Mouse (Mus musculus): ENCODE data around the gene Tifab. TPM values are rescaled to one million over a fixed set of nuclear protein-coding genes. Genes with fewer than 3 reads are reported as not detected.

Gene Tifab
- total and polyA plus RNA-seq, 3 experiments: 1.9 to 6.7 (median 4.7) TPM

- in situ Hi-C loops (cut with MboI; ENCODE audit: low pct_ligation_motif_present, low pct_unique_long_range_greater_than_20kb, low sequenced_read_pairs): no loop called here
- H3K9ac ChIP-seq (ENCODE audit: insufficient read depth, low read depth): no peak overlapping the region
- dilution Hi-C loops (cut with MboI; ENCODE audit: extremely low pct_ligation_motif_present, extremely low pct_unique_long_range_greater_than_20kb, low sequenced_read_pairs): no loop called here
- TF ChIP-seq POLR2AphosphoS2 (IDR thresholded peaks at IDR 0.05; ENCODE audit: low read depth, low read length) (no peak), GABPA (IDR thresholded peaks at IDR 0.05; ENCODE audit: insufficient replicate concordance, low read depth, low read length) (no peak), SIN3A (IDR thresholded peaks at IDR 0.05; ENCODE audit: low read length) (no peak), ETS1 (conservative IDR thresholded peaks at IDR 0.05; ENCODE audit: low read depth, low read length) (no peak), USF1 (IDR thresholded peaks at IDR 0.05; ENCODE audit: low read depth, low read length) (no peak), E2F4 (IDR thresholded peaks at IDR 0.05; ENCODE audit: insufficient replicate concordance, low read depth, low read length) (no peak)
- no peak overlapping the region for H3K27ac ChIP-seq (ENCODE audit: insufficient read depth, low read depth)
- no peaks in the 10 kb centered on the region for H3K79me2 ChIP-seq (replicated peaks; ENCODE audit: control insufficient read depth, extremely low read depth, insufficient read depth, poor library complexity, severe bottlenecking)
- H3K9me3 ChIP-seq (replicated peaks; ENCODE audit: low read length): no peaks in the 10 kb centered on the region
- H3K4me1 ChIP-seq (ENCODE audit: control insufficient read depth in 1 of 2, insufficient read depth in 2 of 2): peaks cover 0 to 8% of the 10 kb centered on the region in 2 experiments; a peak in 2 of 4 replicates
- H3K36me3 ChIP-seq (replicated peaks in 1 of 2; ENCODE audit: control insufficient read depth in 1 of 2, insufficient read depth in 1 of 2, low read length in 1 of 2): no peaks in the 10 kb centered on the region
- H3K4me3 ChIP-seq (replicated peaks in 1 of 3; ENCODE audit: low read depth in 2 of 3, low read length in 2 of 3, poor library complexity in 1 of 3): no peak overlapping the region
- no peak for DNase-seq (ENCODE audit: extremely low read depth)
- H3K4me2 ChIP-seq (ENCODE audit: insufficient read depth, low read depth, poor library complexity, severe bottlenecking): no peak overlapping the region
- H3K27me3 ChIP-seq (replicated peaks): peaks cover 16% of the 10 kb centered on the region
Observed at GRCm38 (mm10) chr13:56155048-56155447, 23.6 kb downstream of the Tifab start.

GRCm38 (mm10) chr13:56152773-56153460 lies 25.8 kb downstream of the Tifab start:
- H3K9ac ChIP-seq (ENCODE audit: insufficient read depth, low read depth): no peak overlapping the region
- no peak overlapping the region for H3K4me3 ChIP-seq (replicated peaks in 1 of 3; ENCODE audit: low read depth in 2 of 3, low read length in 2 of 3, poor library complexity in 1 of 3)
- dilution Hi-C loops (cut with MboI; ENCODE audit: extremely low pct_ligation_motif_present, extremely low pct_unique_long_range_greater_than_20kb, low sequenced_read_pairs) (no loop called here), in situ Hi-C loops (cut with MboI; ENCODE audit: low pct_ligation_motif_present, low pct_unique_long_range_greater_than_20kb, low sequenced_read_pairs) (no loop called here)
- TF ChIP-seq ETS1 (conservative IDR thresholded peaks at IDR 0.05; ENCODE audit: low read depth, low read length): no peak
- TF ChIP-seq HCFC1 (IDR thresholded peaks at IDR 0.05; ENCODE audit: low read depth, low read length): 0 out of 2 replicates have a peak, but pooled peaks have one; percentile 16
- H3K27me3 ChIP-seq (replicated peaks): peaks cover 22% of the 10 kb centered on the region
- DNase-seq (ENCODE audit: extremely low read depth): no peak
- no peak overlapping the region for H3K4me2 ChIP-seq (ENCODE audit: insufficient read depth, low read depth, poor library complexity, severe bottlenecking)
- H3K4me1 ChIP-seq (ENCODE audit: control insufficient read depth in 1 of 2, insufficient read depth in 2 of 2): peaks cover 0 to 7% of the 10 kb centered on the region in 2 experiments; a peak in 2 of 4 replicates
- no peaks in the 10 kb centered on the region for H3K36me3 ChIP-seq (replicated peaks in 1 of 2; ENCODE audit: control insufficient read depth in 1 of 2, insufficient read depth in 1 of 2, low read length in 1 of 2)
- H3K27ac ChIP-seq (ENCODE audit: insufficient read depth, low read depth): no peak overlapping the region
- H3K79me2 ChIP-seq (replicated peaks; ENCODE audit: control insufficient read depth, extremely low read depth, insufficient read depth, poor library complexity, severe bottlenecking): no peaks in the 10 kb centered on the region
- H3K9me3 ChIP-seq (replicated peaks; ENCODE audit: low read length): no peaks in the 10 kb centered on the region

GRCm38 (mm10) chr13:56151404-56152226 lies 27.1 kb downstream of the Tifab start:
- peak overlapping the region; percentile 95 for H3K4me2 ChIP-seq (ENCODE audit: insufficient read depth, low read depth, poor library complexity, severe bottlenecking)
- peak overlapping the region; percentile 37 to 57 (median 48) for H3K4me3 ChIP-seq (replicated peaks in 1 of 3; ENCODE audit: low read depth in 2 of 3, low read length in 2 of 3, poor library complexity in 1 of 3)
- H3K4me1 ChIP-seq (ENCODE audit: control insufficient read depth in 1 of 2, insufficient read depth in 2 of 2): peaks cover 0 to 7% of the 10 kb centered on the region in 2 experiments; a peak in 2 of 4 replicates
- no peak overlapping the region for H3K9ac ChIP-seq (ENCODE audit: insufficient read depth, low read depth)
- H3K36me3 ChIP-seq (replicated peaks in 1 of 2; ENCODE audit: control insufficient read depth in 1 of 2, insufficient read depth in 1 of 2, low read length in 1 of 2): no peaks in the 10 kb centered on the region
- H3K27ac ChIP-seq (ENCODE audit: insufficient read depth, low read depth): no peak overlapping the region
- dilution Hi-C loops (cut with MboI; ENCODE audit: extremely low pct_ligation_motif_present, extremely low pct_unique_long_range_greater_than_20kb, low sequenced_read_pairs): no loop called here
- in situ Hi-C loops (cut with MboI; ENCODE audit: low pct_ligation_motif_present, low pct_unique_long_range_greater_than_20kb, low sequenced_read_pairs): no loop called here
- H3K79me2 ChIP-seq (replicated peaks; ENCODE audit: control insufficient read depth, extremely low read depth, insufficient read depth, poor library complexity, severe bottlenecking): no peaks in the 10 kb centered on the region
- H3K27me3 ChIP-seq (replicated peaks): peaks cover 17% of the 10 kb centered on the region
- no peaks in the 10 kb centered on the region for H3K9me3 ChIP-seq (replicated peaks; ENCODE audit: low read length)
- DNase-seq (ENCODE audit: extremely low read depth): peak; percentile 86
- TF ChIP-seq CTCF (conservative IDR thresholded peaks at IDR 0.05 in 1 of 2, IDR thresholded peaks at IDR 0.05 in 1 of 2; ENCODE audit: low read depth in 2 of 2, low read length in 2 of 2) (peak; percentile 63 to 85), ZC3H11A (IDR thresholded peaks at IDR 0.05; ENCODE audit: low read depth, low read length) (no peak), MXI1 (IDR thresholded peaks at IDR 0.05; ENCODE audit: low read depth, low read length) (no peak), MYC (IDR thresholded peaks at IDR 0.05; ENCODE audit: low read depth, low read length) (0 out of 2 replicates have a peak, but pooled peaks have one; percentile 20), E2F4 (IDR thresholded peaks at IDR 0.05; ENCODE audit: insufficient replicate concordance, low read depth, low read length) (no peak), MEF2A (IDR thresholded peaks at IDR 0.05; ENCODE audit: borderline replicate concordance, low read depth, low read length) (no peak), IRF4 (IDR thresholded peaks at IDR 0.05; ENCODE audit: low read depth, low read length) (no peak), EP300 (IDR thresholded peaks at IDR 0.05; ENCODE audit: low read length) (no peak), ELF1 (IDR thresholded peaks at IDR 0.05; ENCODE audit: low read depth, low read length) (no peak), MAFK (IDR thresholded peaks at IDR 0.05; ENCODE audit: insufficient replicate concordance, low read length) (no peak), MAZ (IDR thresholded peaks at IDR 0.05; ENCODE audit: low read depth, low read length) (0 out of 2 replicates have a peak, but pooled peaks have one; percentile 55), RAD21 (IDR thresholded peaks at IDR 0.05; ENCODE audit: low read depth, low read length) (peak; percentile 56), BHLHE40 (IDR thresholded peaks at IDR 0.05; ENCODE audit: low read depth, low read length) (peak; percentile 26; the same call in 1 of the 2 replicates), USF2 (conservative IDR thresholded peaks at IDR 0.05; ENCODE audit: low read depth, low read length) (no peak), POLR2AphosphoS2 (IDR thresholded peaks at IDR 0.05; ENCODE audit: low read depth, low read length) (no peak), ZMIZ1 (IDR thresholded peaks at IDR 0.05; ENCODE audit: low read depth, low read length) (no peak), JUND (conservative IDR thresholded peaks at IDR 0.05; ENCODE audit: low read depth, low read length) (no peak)

Data from CH12.LX (cell line).